Mouse (Mus musculus) adrenal gland, postnatal 10 days (tissue): ENCODE measurements at regions not wholly inside any gene's neighbourhood (a gene's known extent, or its start where the extent isn't known, plus 50 kb on each side); places are given as distances from the start of the nearest gene placed in this dataset.

ENCODE experiments used
- DNase-seq: peaks from one replicate; pipeline ENCODE4 v3.0.0; 2021; ENCODE audit warnings: mixed read lengths

DNA sequence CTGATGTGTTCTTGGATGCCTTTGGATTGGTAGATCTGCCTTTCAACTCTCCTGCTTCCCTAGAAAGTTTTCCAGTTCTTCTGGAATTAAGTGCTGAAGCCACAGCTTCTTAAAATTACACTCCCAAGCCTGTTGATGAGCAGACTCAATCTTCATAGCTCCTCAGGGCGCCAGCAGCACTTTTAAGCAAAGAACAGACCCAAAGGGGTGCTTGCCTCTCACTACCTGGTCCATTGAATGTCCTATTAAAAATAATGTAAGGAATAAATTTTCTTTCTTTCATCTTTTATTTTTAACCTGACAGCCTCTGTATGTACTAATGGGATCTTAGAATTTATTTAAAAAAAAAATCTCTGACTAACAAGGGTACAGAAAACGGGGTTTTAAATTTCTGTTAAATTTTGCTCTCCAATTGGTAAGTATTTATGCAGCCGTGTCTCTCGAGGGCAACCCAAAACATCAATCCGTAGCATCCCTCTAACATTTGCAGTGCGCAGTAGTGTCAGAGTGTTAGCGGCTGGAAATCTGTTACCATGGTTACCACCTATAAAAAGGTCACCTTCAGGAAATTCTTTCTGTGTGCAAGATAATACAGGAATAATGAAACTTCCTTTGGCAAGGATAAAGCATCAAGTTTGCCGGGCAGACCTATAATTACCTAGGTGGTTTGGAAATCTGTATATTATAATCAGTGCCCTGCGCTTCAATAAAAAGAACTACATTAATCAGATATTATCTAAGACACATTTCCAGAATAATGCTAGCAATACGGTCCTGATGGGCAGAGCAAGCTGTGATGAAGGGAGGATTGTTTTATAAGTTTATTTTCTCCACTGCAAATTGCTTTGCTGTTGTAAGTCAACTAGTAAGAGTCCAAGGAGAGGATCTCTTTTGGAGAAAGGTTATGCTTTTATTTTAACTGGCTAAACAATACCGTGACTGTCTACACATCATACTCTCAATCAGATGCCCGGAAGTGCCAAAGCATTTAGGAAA lies 277.1 kb upstream of the Nrsn1 start:
- DNase-seq: no peak

DNA sequence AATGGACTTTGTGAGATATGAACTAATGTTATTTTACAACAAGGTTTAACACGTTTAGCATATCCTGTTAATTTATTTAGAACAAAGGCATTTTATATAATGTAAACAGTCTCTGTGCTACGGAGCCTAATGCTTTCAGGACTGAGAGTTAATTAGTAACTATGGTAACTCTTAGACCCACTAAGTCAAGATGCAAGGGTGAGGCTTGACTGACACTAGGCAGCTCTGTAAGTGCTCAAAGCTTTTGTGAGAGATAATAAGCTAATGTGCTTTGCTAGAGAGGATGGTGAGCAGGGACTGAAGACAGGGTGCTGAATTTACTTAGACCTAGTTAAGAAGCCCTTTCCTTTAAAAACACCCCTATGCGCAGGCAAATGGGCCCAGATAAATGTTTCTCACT lies 253.8 kb upstream of the Nrsn1 start:
- no peak for DNase-seq

DNA sequence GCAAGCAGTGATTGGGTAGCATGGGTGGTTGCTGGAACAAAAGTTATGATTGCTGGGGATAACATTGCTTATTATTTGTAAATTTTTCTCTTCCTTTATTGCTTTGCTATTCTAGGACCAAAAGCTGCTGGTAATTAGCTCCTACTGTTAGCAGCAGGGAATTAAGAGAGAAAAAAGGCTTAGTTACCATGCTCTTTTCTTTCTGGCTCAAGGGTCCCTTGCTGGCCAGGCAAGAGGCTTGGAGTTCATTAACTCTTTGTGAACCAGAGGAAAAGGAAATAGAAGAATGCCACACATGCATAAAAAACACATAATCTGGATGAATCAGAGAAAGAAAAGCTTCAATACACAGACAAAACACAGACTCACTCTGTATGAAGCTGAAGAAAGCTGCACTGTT lies 237.1 kb upstream of the Nrsn1 start:
- DNase-seq: no peak

DNA sequence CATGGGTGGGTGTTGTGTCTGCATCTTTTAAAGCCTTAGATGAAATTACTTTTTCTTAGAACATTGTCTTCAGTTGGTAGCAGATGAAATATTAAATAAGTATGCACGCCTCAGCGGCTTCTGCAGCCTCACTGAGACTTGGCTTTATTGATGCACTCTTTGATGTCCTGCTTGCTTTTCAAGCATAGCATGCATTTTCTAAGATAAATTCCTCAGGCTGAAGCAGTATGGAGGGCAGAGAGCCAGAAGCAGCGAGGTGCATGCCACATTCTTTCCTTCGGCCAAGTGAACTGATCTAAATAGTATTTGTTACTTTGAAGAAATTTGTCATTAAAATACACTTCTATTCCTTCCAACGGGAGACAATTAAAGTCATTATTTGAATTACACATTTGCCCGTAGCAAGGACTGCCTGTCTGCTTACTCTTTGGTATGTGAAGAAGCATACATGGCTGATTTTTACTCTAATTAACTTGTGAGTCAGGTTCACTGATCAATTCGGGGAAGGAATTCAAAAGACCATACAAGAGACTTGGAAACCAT lies 224.3 kb upstream of the Nrsn1 start:
- DNase-seq: no peak

DNA sequence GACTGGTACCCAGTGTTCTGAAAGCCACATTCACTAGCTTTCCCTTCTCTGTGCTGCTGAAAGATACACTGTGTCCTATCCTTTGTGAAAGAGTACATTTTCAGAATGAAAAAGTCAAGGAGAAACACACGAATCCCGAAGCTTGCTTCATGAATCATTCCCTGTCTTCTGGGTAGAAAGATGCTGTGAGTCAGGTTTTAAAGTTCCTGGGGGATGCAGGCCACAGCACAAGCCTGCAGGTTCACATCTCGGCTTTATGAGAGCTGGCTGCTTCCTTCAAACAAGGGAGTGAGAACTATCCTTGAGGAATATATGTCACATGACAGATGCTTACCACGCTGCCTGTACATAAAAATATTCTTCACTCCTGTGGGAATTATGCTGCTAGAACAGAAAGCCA lies 219.7 kb upstream of the Nrsn1 start:
- no peak for DNase-seq

DNA sequence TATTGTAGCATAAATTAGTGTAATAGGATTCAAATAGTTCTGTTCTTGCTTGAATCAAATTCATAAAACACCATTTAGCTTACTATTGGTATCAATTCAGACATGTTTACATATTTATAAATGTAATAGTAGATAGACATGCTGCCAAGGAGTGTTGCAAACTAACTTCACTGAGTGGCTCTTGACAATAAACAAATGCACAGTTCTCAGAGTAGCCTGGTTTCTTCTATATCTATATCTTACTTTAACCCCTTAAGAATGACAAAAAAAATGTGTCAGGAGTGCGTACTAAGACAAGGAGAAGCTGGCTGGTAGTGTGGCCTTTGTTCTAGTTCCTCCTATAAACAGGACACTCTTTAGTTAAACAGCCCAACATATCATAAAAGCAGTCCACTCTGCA lies 213.0 kb upstream of the Nrsn1 start:
- DNase-seq: no peak

DNA sequence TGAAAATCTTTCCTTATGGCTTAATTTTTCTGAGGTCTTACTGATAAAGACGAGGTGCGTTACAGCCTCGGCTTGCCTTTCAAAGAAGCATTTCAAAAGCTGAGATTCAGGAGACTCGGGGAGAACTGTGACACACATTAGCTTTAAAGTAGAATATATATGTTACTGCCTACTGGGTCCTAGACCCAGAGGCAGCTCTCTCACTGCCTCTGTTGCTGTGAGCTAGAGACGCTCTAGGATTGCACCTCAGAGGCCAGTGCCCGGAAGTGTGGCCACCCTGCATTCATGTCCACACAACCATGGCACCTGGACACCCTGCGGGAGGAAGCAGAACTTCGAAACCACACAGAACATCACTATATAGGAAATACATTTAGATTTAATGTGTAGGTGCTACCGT lies 181.6 kb upstream of the Nrsn1 start:
- DNase-seq: no peak

DNA sequence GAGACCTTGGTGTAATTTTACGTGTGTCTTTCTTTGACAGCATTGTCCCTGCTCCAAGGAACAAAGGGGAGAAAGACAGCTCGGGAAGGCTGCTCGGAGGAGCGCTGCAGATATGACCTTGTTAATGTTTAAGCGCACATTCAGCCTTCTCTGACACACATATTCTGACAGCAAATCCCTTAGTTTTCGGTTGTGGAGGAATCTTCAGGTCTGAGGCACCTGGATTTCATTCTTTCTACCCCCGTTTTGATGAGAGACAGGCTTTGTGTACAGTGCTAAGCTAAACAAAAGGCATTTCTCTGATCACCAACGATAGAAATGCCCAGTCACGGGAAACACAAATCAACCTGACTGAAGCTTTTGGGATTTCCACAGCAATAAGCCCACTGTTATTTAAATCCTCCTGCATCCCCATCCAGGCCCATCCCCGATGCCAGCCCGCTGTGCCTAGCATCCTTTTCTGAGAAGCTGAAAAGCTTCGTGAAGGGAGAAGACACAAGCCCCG lies 181.1 kb upstream of the Nrsn1 start:
- DNase-seq: no peak

DNA sequence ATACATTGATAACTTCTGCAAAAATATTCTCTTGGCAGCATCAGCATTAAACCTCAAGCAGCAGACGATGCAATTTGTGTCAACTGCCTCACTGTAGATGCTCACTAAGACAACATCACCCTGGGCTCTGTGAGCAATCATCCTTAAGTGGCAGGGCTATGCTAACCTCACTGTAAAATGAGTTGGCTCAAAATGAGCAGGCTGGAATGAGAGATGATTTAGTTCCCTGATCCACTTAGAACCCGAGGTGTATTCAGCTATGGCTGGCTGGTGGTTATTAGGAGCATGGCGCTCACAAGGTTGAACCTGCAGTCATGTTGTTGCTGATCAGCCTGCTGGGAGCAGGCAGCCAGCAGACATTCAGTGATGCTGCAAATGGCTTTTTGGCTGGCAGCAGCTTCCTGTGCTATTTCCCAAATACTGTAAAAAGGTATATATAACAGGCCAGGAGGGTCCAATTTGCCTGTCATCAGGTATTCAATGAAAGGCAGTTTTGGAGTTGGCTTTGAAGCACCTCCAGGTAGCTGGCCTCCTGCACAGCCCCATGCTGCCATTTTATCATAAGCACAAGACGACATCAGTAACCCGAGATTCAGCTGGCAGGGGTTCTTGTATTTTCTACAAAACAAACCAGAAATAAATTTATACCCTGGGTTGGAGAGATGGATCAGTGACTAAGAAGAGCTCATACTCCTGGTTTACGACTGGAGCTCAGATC lies 159.6 kb upstream of the Nrsn1 start:
- no peak for DNase-seq

DNA sequence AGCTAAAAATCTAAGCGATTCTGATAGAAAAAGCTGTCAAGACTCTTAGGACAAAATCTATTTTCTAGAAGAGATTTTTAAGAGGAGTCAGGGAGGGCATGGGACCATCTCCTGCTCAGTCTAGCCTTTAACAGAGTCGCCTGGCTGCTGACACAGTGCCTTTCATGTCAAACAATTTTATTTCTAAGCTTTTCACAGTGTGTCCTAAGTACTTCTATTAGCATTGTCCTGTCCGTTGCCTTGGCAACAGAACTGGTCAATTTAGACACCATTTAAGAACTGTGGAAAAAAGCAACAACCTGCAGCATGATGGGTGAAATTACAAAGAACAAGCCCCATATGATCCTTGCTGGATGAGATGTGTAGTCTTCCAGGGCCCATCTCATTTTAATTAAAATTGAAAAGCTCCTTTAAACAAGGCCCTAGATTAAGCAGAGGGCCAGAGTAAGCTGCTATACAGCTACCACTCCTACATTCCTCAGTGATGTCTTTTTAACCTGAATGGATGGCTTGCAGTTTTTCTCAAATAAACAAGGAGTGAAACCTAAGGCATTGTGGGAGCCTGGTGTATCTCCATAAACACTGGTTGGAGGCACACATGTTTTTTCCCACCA lies 133.0 kb upstream of the Nrsn1 start:
- DNase-seq: no peak

DNA sequence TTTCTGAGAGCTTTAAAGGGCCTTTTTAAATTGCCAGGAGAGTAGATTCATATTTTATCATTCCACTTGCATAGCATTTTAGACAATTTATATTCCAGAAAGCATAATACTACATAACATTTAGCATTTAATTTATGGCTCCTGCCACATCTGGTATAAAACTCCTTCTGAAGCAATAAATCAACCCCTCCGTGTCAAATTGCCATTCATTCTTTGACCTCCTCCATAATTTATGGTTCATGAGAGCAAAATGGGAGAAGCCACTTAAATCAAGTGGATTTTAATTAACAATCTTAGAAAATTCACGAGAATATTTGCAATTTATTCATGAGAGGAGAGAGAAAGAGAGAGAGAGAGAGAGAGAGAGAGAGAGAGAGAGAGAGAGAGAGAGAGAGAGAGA lies 132.4 kb upstream of the Nrsn1 start:
- no peak for DNase-seq

DNA sequence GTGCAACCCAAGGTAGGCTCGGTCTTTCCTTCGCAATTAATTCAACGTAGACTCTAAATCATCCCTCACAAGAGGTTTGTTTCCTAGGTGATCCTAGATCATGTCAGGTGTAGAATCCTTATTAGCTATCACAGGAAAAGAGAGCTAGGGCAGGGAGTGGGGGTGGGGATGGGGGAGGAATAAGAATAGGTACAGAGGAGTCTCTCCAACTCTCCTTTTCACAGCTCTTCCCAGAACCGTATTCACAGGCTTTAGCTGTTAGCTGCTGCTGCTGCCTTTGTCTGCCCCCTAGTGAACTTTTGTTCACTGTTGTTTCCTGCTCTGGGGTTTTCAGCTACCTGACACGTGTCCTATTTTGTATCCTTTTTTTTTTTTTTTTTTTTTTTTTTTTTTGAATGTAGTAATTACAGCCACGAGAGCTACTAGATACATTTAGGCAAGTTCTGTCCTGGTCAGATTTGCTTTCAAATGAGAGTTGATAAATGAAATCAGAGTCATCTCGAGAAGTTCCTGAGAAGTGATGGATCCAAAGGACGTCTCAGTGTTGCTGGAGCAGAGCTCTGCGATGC lies 131.7 kb upstream of the Nrsn1 start:
- no peak for DNase-seq

DNA sequence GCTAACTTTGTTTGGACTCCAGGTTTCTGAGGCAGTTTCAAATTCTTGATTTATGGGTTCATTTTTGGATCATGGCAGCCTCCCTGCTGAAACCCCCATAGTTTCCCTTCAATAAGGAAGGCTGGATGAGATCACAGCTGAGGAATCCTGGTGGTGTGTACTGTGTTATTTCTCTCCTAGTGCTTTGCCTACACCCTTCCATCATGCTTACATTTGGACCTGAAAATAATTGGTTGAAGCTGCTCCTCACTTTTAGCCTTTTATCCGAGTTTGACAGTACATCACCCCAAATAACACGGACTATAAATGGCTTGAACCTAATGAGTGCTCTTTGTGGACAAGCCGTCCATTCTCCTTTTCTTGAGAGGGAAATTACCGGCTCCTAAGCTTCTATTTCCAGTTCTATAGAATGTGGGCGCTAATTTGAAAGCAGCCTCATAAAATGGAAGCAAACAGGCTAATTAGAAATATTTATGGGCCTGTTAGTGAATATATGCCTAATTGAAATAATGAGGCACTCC lies 122.5 kb upstream of the Nrsn1 start:
- DNase-seq: no peak

DNA sequence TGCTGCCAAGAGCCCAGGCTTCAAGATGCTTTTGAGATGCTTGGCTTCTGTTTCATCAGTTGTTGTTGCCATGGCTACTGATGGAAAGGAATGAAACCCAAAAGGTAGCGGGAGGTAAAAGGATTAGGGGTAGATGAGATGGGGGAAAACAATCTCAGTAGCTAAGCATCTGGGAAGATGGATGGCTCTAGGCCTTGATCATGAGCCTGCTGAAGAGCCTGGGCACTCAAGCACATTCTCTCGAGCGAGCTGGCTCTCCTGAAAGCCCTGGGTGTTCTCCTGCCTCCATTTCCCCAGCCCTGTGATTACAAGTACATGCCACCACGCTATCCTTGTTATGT lies 92.3 kb upstream of the Nrsn1 start:
- DNase-seq: no peak

DNA sequence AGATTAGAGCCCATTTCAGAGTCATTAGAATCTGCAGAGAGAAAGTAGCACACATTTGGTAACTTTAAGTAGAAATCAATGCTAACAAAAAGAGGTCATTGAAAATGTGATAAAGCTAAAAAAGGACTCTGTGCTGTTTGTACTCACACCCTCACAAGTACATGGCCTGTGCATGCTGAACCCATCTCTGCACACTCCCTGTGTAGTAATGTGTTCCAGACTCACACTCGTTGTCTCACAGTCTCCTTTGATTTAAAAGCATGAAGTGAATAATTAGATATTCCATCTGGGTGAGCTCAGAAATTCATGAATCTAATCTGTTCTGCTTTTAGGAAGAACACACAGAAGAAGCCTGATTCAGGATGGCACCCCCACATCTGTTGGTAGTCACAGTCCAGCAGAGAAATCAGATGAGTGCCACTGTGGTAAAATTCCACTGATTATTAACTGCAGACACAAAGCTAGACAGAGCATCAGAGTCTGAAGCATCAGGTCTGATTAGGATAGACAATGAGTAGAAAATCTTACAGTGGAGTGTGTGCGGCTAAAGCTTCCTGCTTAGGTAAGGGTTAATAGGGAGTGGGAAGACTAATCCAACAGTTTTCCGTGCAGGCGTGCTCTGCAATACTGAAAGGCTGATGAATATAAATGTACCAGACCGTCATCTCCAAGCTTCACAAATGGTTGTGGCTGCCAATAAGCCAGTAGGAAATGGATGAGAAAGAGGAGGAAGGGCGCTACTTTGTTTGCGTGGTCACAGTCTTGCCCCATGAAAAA lies 91.7 kb upstream of the Nrsn1 start:
- no peak for DNase-seq

DNA sequence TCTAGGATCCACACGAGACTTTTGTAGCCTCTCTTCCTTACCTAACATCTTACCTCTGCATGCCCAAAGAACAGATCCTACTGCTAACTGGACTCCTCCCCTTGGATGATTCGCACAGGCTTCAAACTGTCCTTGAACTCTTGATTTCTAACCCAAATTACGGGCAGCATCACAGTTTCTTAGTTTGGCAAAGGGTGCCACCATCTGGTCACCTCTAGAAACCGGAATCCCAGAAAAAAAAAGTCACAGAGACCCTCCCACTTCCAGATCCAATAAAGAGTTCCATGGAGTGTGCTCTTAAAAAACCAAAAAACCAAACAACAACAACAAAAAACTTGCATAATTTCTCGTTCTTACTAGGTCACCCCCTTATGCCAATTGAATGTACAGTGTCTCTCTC lies 77.3 kb upstream of the Nrsn1 start:
- DNase-seq: no peak

DNA sequence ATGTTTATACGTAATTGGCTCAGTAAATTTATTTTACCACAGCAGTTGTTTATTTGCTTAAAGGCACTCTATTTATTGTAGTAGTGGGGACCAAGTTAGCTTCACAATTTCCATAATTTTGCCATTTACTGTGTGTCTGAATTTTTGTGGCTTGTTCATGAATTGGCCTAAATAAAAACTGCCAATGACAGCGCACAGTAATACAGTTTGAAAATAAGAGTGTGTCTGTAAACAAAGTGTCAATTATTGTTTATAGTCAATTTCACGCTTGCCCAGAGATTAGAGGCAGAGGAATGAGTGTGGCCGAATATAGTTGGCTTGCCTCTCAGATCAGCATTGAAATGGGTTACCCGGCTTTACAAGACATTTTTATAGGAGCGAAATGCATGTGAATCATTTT lies 73.0 kb upstream of the Nrsn1 start:
- no peak for DNase-seq

DNA sequence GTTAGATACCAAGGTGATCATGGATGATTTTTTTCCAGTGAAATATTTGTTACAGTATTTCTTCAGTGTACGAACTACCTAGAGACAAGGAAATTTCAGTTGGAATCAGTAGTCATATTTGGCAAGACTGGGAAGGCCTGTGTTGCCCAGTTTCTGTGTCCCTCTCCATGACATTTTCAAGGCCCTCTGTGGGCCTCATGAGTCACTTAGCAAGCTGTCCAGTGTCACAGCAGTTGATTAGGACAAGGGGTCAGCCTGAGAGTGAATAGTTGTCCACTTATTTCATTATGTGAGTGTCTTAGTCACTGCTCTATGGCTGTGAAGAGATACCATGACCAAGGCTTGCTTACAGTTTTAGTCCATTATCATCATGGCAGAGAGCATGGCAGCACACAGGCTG lies 71.5 kb upstream of the Nrsn1 start:
- DNase-seq: no peak

DNA sequence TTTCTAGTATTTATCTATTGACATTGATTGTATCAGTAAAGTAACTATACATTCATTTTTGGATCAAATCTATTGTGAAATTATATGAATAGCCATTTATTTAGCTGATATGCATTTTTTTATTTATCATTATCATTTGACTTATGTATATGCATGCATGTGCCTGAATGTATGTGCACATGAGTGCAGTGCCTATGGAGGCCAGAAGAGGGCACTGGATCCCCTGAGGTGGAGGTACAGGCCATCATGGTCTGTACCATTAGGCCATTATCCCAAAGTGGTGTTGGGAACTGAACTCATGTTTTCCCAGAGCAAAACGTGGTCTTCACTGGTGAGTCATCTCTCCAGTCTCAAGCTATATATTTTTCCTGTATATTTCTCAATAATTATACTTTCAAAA lies 63.5 kb upstream of the Nrsn1 start:
- no peak for DNase-seq
